Mouse (Mus musculus) myocyte (in vitro differentiated cells): ENCODE measurements around the gene Tor2a. TPM values are rescaled to one million over a fixed set of nuclear protein-coding genes. Genes with fewer than 3 reads are reported as not detected.
A peak's percentile ranks its signal among the peaks of the same experiment; 100 is the strongest.

Experiments
- H3K27me3 ChIP-seq: one replicate; pipeline ENCODE4 v1.6.1; 2011; ENCODE audit not compliant: control insufficient read depth, insufficient read depth, insufficient read length
- H3K36me3 ChIP-seq: one replicate; pipeline ENCODE4 v1.6.1; 2011; ENCODE audit not compliant: control insufficient read depth, insufficient read depth
- H3K4me2 ChIP-seq: one replicate; pipeline ENCODE4 v1.6.1; 2011; ENCODE audit warnings: low read depth, control low read depth
- H3K4me3 ChIP-seq: one replicate; pipeline ENCODE4 v1.5.1; 2011; ENCODE audit warnings: mild to moderate bottlenecking, control low read depth, moderate library complexity
- H3K79me2 ChIP-seq: one replicate; pipeline ENCODE4 v1.6.1; 2011; ENCODE audit not compliant: control insufficient read depth, insufficient read depth
- H3ac ChIP-seq: one replicate; pipeline ENCODE4 v1.6.1; 2011; ENCODE audit not compliant: control insufficient read depth, insufficient read length
- CEBPB ChIP-seq: IDR thresholded peaks from 2 replicates; pipeline ENCODE4 v1.6.1; 2011; ENCODE audit warnings: mild to moderate bottlenecking, moderate library complexity; ENCODE audit not compliant: poor library complexity, insufficient read depth, severe bottlenecking
- E2F4 ChIP-seq: IDR thresholded peaks from one replicate; pipeline ENCODE4 v1.6.1; 2011; ENCODE audit warnings: mild to moderate bottlenecking, control low read depth, moderate library complexity; ENCODE audit not compliant: insufficient read depth
- MAX ChIP-seq: IDR thresholded peaks from one replicate; pipeline ENCODE4 v1.6.1; 2011; ENCODE audit warnings: low read depth, mild to moderate bottlenecking, control low read depth
- MYOD1 ChIP-seq, 3 experiments: IDR thresholded peaks; one replicate each; pipeline ENCODE4 v1.6.1; 2011; ENCODE audit warnings: control low read depth in 2 of 3, low read depth in 2 of 3, mild to moderate bottlenecking in 2 of 3, moderate library complexity in 1 of 3; ENCODE audit not compliant: insufficient read length in 2 of 3, control insufficient read depth in 1 of 3
- MYOG ChIP-seq, 3 experiments: IDR thresholded peaks; one replicate each; pipeline ENCODE4 v1.6.1; 2011; ENCODE audit warnings: control low read depth in 2 of 3, low read depth in 2 of 3, mild to moderate bottlenecking in 2 of 3; ENCODE audit not compliant: insufficient read length in 2 of 3, control insufficient read depth in 1 of 3, insufficient read depth in 1 of 3
- POLR2A ChIP-seq: IDR thresholded peaks from one replicate; pipeline ENCODE4 v1.6.1; 2011; ENCODE audit warnings: low read depth, mild to moderate bottlenecking, control low read depth, moderate library complexity; ENCODE audit not compliant: insufficient read length
- POLR2AphosphoS2 ChIP-seq: IDR thresholded peaks from one replicate; pipeline ENCODE4 v1.6.1; 2011; ENCODE audit warnings: low read depth, control low read depth; ENCODE audit not compliant: insufficient read length
- REST ChIP-seq: IDR thresholded peaks from one replicate; pipeline ENCODE4 v1.6.1; 2011; ENCODE audit warnings: mild to moderate bottlenecking, control low read depth, moderate library complexity; ENCODE audit not compliant: insufficient read depth, insufficient read length
- SRF ChIP-seq: IDR thresholded peaks from one replicate; pipeline ENCODE4 v1.6.1; 2011; ENCODE audit warnings: low read depth; ENCODE audit not compliant: control insufficient read depth, insufficient read length
- TCF12 ChIP-seq: IDR thresholded peaks from one replicate; pipeline ENCODE4 v1.6.1; 2011; ENCODE audit warnings: mild to moderate bottlenecking, control low read depth; ENCODE audit not compliant: poor library complexity, insufficient read depth, severe bottlenecking
- TCF3 ChIP-seq: IDR thresholded peaks from one replicate; pipeline ENCODE4 v1.6.1; 2011; ENCODE audit warnings: low read depth, control low read depth; ENCODE audit not compliant: insufficient read length
- USF1 ChIP-seq: IDR thresholded peaks from one replicate; pipeline ENCODE4 v1.6.1; 2011; ENCODE audit warnings: low read depth, mild to moderate bottlenecking, control low read depth, moderate library complexity
- polyA plus RNA-seq: library from polyadenylated mRNA; unstranded; fragments of >200 nt; fragmentation: generic; extraction: Trizol; gene quantifications from one replicate; pipeline ENCODE4 v1.2.1, GENCODE M21; 2012; ENCODE audit warnings: missing spikeins

Tor2a gene
- polyA plus RNA-seq, 1 experiment = 37.3 TPM

DNA sequence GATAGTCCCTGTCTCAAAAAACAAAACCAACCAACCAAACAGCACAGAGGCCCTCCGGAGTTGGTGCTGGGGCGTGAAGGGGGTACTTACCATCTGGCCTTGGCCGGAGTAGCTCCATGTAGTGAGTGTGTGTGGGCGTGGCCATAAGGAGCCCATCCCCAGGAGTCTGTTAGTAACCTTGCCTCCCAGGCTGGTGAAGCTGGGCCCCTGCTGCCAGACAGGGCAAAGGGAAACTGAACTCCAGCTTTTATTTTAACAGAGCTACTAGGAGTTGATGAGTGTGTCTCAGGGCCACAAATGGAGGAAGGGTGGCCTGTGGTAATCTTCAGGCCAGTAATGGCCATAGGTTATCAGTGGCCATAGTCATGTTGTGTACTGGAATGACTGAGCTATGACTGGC lies 22.6 kb upstream of the Tor2a start:
- Histone ChIP-seq H3K79me2 (no peaks in the 10 kb centered on the region), H3K27me3 (no peaks in the 10 kb centered on the region), H3K4me2 (no peak overlapping the region), H3ac (no peak overlapping the region), H3K4me3 (no peak overlapping the region), H3K36me3 (no peaks in the 10 kb centered on the region)
- TF ChIP-seq REST = no peak

DNA sequence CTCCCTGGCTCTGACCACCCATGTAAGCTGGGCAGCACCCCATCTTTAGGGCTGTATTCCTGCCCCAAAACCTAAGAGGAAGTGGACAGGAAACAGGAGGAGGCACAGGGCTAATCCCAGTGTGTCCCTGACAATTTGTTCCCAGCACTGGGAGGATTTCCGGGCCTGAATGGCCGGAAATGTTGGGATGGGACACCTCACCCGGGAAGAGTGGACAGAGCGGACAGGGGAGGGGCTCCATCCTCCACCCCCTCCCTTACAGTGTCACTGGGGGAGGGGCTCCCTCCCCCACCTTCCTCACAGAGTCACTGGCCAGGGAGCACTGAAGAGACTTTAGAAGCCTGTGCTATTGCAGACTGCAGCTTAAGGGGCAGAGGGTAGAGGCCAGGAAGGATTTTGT lies 22.1 kb upstream of the Tor2a start:
- H3K36me3 ChIP-seq = no peaks in the 10 kb centered on the region
- H3K79me2 ChIP-seq = no peaks in the 10 kb centered on the region
- no peak for TF ChIP-seq TCF3
- TF ChIP-seq MYOD1 (IDR thresholded peaks at IDR 0.05; ENCODE audit: control insufficient read depth in 1 of 3, insufficient read length in 2 of 3, low read depth in 2 of 3) = no peak
- H3K4me3 ChIP-seq = no peak overlapping the region
- no peaks in the 10 kb centered on the region for H3K27me3 ChIP-seq
- no peak overlapping the region for H3ac ChIP-seq
- H3K4me2 ChIP-seq = no peak overlapping the region

DNA sequence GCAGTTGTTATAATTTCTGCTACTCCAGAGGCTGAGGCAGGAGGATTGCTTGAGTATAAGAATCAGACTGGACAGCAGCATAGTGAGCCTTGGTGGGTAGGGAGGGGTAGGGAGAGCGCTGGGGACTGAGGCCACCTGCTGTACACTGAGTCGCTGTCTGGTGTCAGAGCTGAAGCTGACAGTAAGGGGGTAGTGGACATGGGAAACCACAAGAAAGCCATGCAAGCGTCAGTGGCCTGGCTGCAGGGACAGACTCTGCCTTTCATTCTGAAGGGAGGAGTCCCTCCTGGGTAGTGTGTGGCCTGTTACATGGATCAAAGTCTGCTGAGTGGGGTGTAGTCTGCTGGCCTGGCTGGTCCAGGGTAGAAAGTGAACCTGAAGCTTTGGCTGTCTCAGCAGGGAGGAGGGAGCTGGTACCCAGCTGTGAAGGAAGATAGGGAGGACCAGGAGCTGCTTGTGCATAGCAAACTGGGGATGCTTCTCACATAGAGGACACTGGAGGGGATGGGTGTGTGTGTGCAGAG lies 20.7 kb upstream of the Tor2a start:
- Histone ChIP-seq H3K79me2 (no peaks in the 10 kb centered on the region), H3K4me2 (no peak overlapping the region), H3K27me3 (peaks cover 6% of the 10 kb centered on the region), H3ac (no peak overlapping the region), H3K4me3 (no peak overlapping the region), H3K36me3 (no peaks in the 10 kb centered on the region)
- no peak for TF ChIP-seq TCF3
- TF ChIP-seq MYOG (IDR thresholded peaks at IDR 0.05; ENCODE audit: control insufficient read depth in 1 of 3, insufficient read depth in 1 of 3, insufficient read length in 2 of 3, low read depth in 2 of 3) = peak in 1 of 3 experiments; percentile 42
- TF ChIP-seq MYOD1 (IDR thresholded peaks at IDR 0.05; ENCODE audit: control insufficient read depth in 1 of 3, insufficient read length in 2 of 3, low read depth in 2 of 3) = peak in 1 of 3 experiments; percentile 43
- no peak for TF ChIP-seq POLR2A

DNA sequence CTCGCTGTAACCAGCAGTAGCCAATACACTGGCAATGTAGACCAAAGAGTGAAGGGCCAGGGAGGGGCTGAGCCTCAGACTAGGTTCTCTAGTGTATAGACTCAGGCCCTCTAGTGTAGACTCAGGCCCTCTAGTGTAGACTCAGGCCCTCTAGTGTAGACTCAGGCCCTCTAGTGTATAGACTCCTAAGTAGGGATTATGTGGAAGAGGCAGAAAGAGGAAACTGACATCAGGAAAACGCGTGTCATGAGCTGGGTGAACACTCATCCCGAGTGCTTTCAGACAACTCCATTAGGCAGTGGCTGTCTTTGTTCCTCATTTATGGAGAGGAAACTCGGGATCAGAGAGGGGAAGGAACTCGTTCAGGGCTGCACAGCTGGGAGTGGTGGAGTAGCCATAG lies 20.0 kb upstream of the Tor2a start:
- Histone ChIP-seq H3K4me2 (no peak overlapping the region), H3K36me3 (no peaks in the 10 kb centered on the region), H3K27me3 (peaks cover 12% of the 10 kb centered on the region), H3K4me3 (no peak overlapping the region), H3K79me2 (no peaks in the 10 kb centered on the region), H3ac (no peak overlapping the region)
- TF ChIP-seq TCF12 (no peak), POLR2A (no peak), MYOG (IDR thresholded peaks at IDR 0.05; ENCODE audit: control insufficient read depth in 1 of 3, insufficient read depth in 1 of 3, insufficient read length in 2 of 3, low read depth in 2 of 3) (no peak), CEBPB (no peak), MYOD1 (IDR thresholded peaks at IDR 0.05; ENCODE audit: control insufficient read depth in 1 of 3, insufficient read length in 2 of 3, low read depth in 2 of 3) (no peak), USF1 (no peak), POLR2AphosphoS2 (no peak), MAX (no peak), REST (no peak), SRF (no peak), E2F4 (no peak)

DNA sequence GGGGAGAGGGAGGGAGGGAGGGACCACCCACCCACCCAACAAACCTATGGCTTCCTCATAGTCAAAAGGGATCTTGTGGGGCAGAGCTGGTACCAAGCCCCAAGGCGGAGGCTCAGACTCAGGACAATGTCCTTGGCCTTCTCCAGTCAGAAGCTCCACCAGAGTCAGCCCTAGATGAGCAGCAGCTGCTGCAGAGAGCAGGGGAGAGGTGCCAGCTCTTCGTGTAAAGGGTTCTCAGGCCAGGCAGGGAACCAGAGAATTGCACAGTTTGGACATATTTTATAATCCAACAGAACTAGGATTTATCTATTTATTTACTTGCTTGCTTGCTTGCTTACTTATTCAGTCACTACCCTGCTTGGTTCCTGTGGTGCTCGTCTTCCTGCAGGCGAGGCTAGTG lies 17.7 kb upstream of the Tor2a start:
- Histone ChIP-seq H3K4me3 (no peak overlapping the region), H3K4me2 (no peak overlapping the region), H3ac (no peak overlapping the region), H3K36me3 (no peaks in the 10 kb centered on the region), H3K27me3 (peaks cover 18% of the 10 kb centered on the region), H3K79me2 (no peaks in the 10 kb centered on the region)
- no peak for TF ChIP-seq USF1
- TF ChIP-seq MYOG (IDR thresholded peaks at IDR 0.05; ENCODE audit: control insufficient read depth in 1 of 3, insufficient read depth in 1 of 3, insufficient read length in 2 of 3, low read depth in 2 of 3) = no peak
- TF ChIP-seq TCF12 = no peak
- no peak for TF ChIP-seq CEBPB
- TF ChIP-seq REST = no peak
- TF ChIP-seq TCF3 = no peak
- TF ChIP-seq POLR2A = no peak
- no peak for TF ChIP-seq E2F4
- TF ChIP-seq POLR2AphosphoS2 = no peak
- no peak for TF ChIP-seq SRF
- no peak for TF ChIP-seq MYOD1 (IDR thresholded peaks at IDR 0.05; ENCODE audit: control insufficient read depth in 1 of 3, insufficient read length in 2 of 3, low read depth in 2 of 3)
- no peak for TF ChIP-seq MAX

DNA sequence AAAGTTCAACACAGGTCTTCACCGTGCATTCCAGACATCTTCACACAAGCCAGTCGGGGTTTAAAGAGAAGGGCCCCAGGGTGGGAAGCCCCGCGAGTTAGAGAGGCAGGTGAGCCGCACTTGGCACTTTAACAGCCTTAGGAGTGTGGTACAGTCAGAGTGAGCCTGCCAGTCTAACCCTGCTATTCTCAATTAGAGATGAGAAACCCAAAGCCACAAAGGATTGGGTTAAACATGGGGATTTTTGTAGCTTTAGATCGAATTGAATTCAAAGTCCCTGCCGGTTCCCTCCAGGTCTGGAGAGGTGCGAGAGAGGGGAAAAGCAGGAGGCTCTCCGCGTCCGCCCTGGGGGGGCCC lies 16.1 kb upstream of the Tor2a start, which contains the start of gene 6330409D20Rik:
6330409D20Rik (minus strand) TSS at position 101 of the 357 bp plus-strand sequence.
- no peak for TF ChIP-seq TCF12
- TF ChIP-seq USF1 = no peak
- TF ChIP-seq REST = no peak
- no peak for TF ChIP-seq E2F4
- TF ChIP-seq SRF = no peak
- no peak for TF ChIP-seq TCF3
- TF ChIP-seq POLR2AphosphoS2 = no peak
- no peak for TF ChIP-seq POLR2A
- no peak for TF ChIP-seq CEBPB
- no peak for TF ChIP-seq MYOG (IDR thresholded peaks at IDR 0.05; ENCODE audit: control insufficient read depth in 1 of 3, insufficient read depth in 1 of 3, insufficient read length in 2 of 3, low read depth in 2 of 3)
- no peak for TF ChIP-seq MYOD1 (IDR thresholded peaks at IDR 0.05; ENCODE audit: control insufficient read depth in 1 of 3, insufficient read length in 2 of 3, low read depth in 2 of 3)
- no peak for TF ChIP-seq MAX

More for the DNA sequence above, 16.1 kb upstream of the Tor2a start, which contains the start of gene 6330409D20Rik:
- no peak within 1 kb of the TSS for H3K4me3 ChIP-seq
- H3K36me3 ChIP-seq = no peaks in the 10 kb centered on the region
- H3K27me3 ChIP-seq = peaks cover 23% of the 10 kb centered on the region
- H3K4me2 ChIP-seq = no peak within 1 kb of the TSS
- no peaks in the 10 kb centered on the region for H3K79me2 ChIP-seq
- H3ac ChIP-seq = no peak within 1 kb of the TSS
